ENCODE assay signal across 1 mouse cellular context in the genomic region with DNA sequence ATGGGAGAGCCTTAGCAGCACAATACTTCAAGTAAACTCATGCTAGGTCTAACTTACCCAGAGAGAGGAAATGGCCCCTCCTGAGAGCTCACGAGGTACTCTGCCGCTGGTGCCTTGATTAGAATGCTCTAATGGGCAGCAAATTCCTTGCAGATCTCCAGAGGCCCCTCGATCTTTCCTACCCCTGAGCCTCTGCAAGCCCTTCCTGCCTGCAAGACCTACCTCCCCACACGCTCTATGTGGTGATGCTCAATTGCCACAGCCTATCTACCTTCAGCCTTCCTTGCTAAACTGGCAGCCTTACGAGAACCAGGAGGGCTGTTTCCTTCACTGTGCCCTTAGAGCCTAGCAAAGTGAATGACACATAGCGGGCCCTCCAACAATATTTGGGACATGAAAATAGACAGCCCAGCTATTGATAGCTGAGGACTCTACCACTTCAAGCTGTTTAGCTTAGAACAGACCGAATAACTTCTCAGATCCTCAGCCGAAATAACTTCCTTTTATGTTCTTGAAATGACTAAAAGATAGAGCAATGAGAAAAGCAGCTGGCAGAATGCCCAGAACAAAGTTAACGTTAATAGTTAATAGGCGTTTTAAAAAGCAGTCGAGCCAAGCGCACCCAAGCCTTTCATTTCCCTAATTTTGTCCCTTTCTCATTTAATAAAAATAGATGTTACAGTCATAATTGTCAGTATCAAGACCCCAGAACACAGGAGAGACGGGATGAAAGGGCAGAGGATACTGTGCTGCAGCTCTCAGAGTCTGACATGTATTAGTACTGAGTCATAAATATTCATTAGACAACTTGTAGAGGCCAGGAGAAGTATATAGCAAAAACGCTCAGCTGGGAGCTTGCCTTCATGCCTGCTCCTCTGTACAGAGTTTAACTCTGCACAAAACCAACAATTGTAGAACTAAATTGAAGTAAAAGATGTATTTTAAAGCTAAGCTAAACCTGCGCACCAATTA.
TF ChIP-seq lines count a peak whose summit lies in the region.

No protein-coding gene starts in this region.

TF ChIP-seq in MEL, 35 proteins besides CTCF, POLR2A, EP300 and RAD21 (continued from another document):
- TF ChIP-seq ETS1 (IDR thresholded peaks at IDR 0.05; ENCODE audit: low read depth, low read length) (peak; percentile 59), NELFE (IDR thresholded peaks at IDR 0.05; ENCODE audit: low read depth, low read length) (peak; percentile 17; the same call in 1 of the 2 replicates), ZMIZ1 (IDR thresholded peaks at IDR 0.05; ENCODE audit: low read depth, low read length) (0 out of 2 replicates have a peak, but pooled peaks have one; percentile 36), MEF2A (IDR thresholded peaks at IDR 0.05; ENCODE audit: extremely low read depth, insufficient replicate concordance, low read depth, low read length, poor library complexity, severe bottlenecking) (no peak), MAZ (IDR thresholded peaks at IDR 0.05; ENCODE audit: low read depth, low read length) (0 out of 2 replicates have a peak, but pooled peaks have one; percentile 45), GABPA (IDR thresholded peaks at IDR 0.05; ENCODE audit: low read depth, low read length) (no peak), USF2 (IDR thresholded peaks at IDR 0.05; ENCODE audit: borderline replicate concordance in 1 of 2, insufficient read depth in 1 of 2, low read depth in 1 of 2, low read length in 2 of 2) (no peak), TAL1 (IDR thresholded peaks at IDR 0.05; ENCODE audit: low read length) (no peak), HCFC1 (IDR thresholded peaks at IDR 0.05; ENCODE audit: low read depth, low read length) (0 out of 2 replicates have a peak, but pooled peaks have one; percentile 35), POLR2AphosphoS5 (IDR thresholded peaks at IDR 0.05; ENCODE audit: borderline replicate concordance, low read depth, low read length) (no peak), NRF1 (IDR thresholded peaks at IDR 0.05; ENCODE audit: insufficient read depth, low read depth, low read length, poor library complexity, severe bottlenecking) (no peak), TCF12 (IDR thresholded peaks at IDR 0.05; ENCODE audit: low read depth, low read length) (0 out of 2 replicates have a peak, but pooled peaks have one; percentile 23), CHD2 (IDR thresholded peaks at IDR 0.05; ENCODE audit: low read length) (no peak), USF1 (IDR thresholded peaks at IDR 0.05; ENCODE audit: low read depth, low read length) (no peak), MXI1 (IDR thresholded peaks at IDR 0.05; ENCODE audit: low read depth, low read length) (0 out of 2 replicates have a peak, but pooled peaks have one; percentile 18), SMC3 (IDR thresholded peaks at IDR 0.05; ENCODE audit: low read depth, low read length) (no peak), ZKSCAN1 (IDR thresholded peaks at IDR 0.05; ENCODE audit: low read depth, low read length) (no peak), KAT2A (conservative IDR thresholded peaks at IDR 0.05; ENCODE audit: low read depth, low read length) (no peak), BHLHE40 (IDR thresholded peaks at IDR 0.05; ENCODE audit: borderline replicate concordance, low read depth, low read length) (no peak)
